ENCODE assay signal across 15 mouse cellular contexts in genomic region chr1:68305813-68306212, GRCm38 (mm10).
"Had no signal": no experiment of that assay in that cellular context is flagged by ENCODE, and none has a peak within 500 bp of the region (broad histone marks: within the 10 kb centered on the region; RNA-seq: fewer than 3 reads in every experiment).

No protein-coding gene starts in this region.

- H3K27ac ChIP-seq: kidney, embryonic 15.5 days; limb, embryonic 10.5 days; limb, embryonic 13.5 days; liver, embryonic 13.5 days had no signal

- H3K9me3 ChIP-seq: kidney, embryonic 15.5 days; limb, embryonic 10.5 days; limb, embryonic 13.5 days; liver, embryonic 13.5 days had no signal

- DNase-seq: kidney, postnatal 10 days; kidney, postnatal 36 days; liver; liver, embryonic 13.5 days; lung, adult 2 months; lung, postnatal 14 days; lung, postnatal 4 days; midbrain, embryonic 14.5 days; thymus, adult 2 months; thymus, postnatal 14 days; thymus, postnatal 4 days had no signal

- H3K4me1 ChIP-seq: kidney, embryonic 15.5 days; limb, embryonic 10.5 days; limb, embryonic 13.5 days; liver, embryonic 13.5 days had no signal

- H3K9ac ChIP-seq: kidney, embryonic 15.5 days; limb, embryonic 13.5 days; liver, embryonic 13.5 days had no signal

- H3K36me3 ChIP-seq: kidney, embryonic 15.5 days; limb, embryonic 10.5 days; limb, embryonic 13.5 days; liver, embryonic 13.5 days had no signal

- H3K4me2 ChIP-seq: kidney, embryonic 15.5 days; limb, embryonic 13.5 days; liver, embryonic 13.5 days; midbrain, embryonic 11.5 days had no signal

- H3K4me3 ChIP-seq: kidney, embryonic 15.5 days; limb, embryonic 10.5 days; limb, embryonic 13.5 days; liver, embryonic 13.5 days had no signal

- H3K27me3 ChIP-seq: kidney, embryonic 15.5 days; limb, embryonic 13.5 days; liver, embryonic 13.5 days had no signal
